Mouse (Mus musculus) layer of hippocampus, postnatal 10 days (tissue): Measurements from ENCODE around the gene Kank4. TPM values are rescaled to one million over a fixed set of nuclear protein-coding genes. Genes with fewer than 3 reads are reported as not detected.
A peak's percentile ranks its signal among the peaks of the same experiment; 100 is the strongest.
"Not testable (repeated sequence)": the region's sequence is repeated elsewhere in the genome, so short reads cannot be mapped to it uniquely, and the experiment has no call there.

Experiments
- DNase-seq, 2 experiments: peaks; one replicate each; pipeline ENCODE4 v3.0.0; 2021; ENCODE audit warnings: low spot score in 2 of 2
- total RNA-seq, 2 experiments: library from RNA; stranded (reverse); gene quantifications; 2 replicates each; pipeline ENCODE4 v1.2.3; 2021

The Kank4 gene
- total RNA-seq, 2 experiments from 2014 or later = 2.8 to 3.0 TPM

DNA sequence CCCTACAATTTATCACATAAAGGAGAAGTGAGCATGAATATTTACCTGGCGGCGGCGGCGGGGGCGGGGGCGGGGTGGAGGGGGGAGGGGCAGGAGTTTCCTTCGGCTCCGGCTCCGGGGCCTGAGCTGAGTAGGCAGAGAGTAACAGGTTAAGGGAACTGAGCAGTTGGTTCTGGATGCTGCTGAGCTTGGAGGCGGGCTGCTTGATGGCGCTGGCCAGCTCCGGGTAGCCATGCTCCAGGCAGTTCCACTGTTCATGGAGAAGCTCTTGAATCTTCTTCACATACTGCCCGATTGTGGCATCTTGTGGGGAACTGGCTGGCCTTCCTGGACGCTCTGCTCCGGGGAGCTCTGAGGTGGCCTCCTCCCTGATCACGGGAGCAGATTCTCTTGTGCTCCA, 39.1 kb downstream of the Kank4 start:
- DNase-seq = no peak

DNA sequence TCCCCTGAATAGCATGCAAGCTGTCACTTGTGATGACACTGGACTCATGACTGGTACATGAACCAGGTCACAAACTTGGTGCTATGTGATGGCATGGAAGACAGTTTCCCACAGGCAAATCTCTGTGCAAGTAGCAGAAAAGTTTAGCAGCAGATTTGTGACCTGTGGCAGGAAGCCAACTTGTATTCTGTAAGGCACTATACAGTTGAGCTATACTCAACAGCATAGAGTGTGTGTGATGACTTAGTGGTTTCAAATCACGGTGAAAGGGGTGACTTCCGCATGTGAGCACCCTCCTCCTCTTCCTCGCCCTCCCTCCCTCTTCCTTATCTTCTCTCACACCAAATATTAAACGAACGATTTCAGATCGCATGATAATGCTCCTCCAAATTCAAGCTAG, 39.9 kb downstream of the Kank4 start:
- no peak for DNase-seq

DNA sequence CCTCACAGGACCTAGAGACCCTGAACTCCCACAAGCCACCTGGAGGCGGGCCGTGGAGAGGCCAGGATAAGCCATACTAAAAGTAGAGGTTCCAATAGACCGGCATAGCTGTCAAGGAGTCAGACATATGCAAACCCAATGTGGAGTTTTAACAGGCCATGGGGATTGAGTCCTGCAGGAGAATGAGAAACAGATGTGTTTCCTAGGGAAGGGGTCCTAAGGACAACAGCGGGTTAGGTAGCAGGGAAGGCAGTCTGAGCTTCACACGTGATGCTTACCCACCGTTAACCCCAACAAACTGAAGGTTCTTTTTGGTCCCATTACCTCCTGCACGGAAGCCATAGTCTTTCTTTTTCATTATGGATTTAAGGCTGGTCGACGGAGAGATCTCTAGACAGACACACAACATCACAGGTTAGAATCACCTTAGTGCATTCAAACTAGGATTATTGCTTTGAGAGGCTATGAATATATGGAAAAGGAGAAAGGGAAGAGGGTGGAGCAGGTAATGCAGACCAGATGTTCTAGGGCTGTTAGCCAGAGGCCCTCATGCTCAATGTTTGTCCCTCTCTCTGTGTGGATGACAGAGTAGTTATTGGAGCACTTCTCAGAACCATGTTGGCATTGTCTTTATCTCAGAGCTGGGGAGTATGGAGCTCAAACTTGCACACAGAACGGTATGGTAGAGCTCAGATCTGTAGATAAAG, 40.5 kb downstream of the Kank4 start:
- DNase-seq = no peak

DNA sequence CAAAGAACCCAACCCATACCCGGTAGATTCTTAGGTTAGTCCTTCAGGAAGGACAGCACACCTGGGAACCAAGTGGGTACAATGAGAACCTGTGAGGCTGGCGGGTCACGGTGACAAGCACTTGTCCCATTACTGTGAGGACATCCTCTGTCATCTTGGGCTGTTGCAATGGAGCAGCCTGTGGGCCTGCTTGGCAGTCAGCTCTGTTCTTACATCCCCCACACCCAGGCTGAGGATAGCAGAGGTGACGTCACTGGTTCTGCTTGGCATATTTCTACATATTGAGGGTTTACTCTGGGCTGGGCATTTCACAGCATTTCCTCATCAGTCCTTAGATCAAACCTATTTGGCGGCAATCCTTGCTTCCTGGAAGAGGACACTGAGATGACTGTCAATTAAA, 43.6 kb downstream of the Kank4 start:
- no peak for DNase-seq

DNA sequence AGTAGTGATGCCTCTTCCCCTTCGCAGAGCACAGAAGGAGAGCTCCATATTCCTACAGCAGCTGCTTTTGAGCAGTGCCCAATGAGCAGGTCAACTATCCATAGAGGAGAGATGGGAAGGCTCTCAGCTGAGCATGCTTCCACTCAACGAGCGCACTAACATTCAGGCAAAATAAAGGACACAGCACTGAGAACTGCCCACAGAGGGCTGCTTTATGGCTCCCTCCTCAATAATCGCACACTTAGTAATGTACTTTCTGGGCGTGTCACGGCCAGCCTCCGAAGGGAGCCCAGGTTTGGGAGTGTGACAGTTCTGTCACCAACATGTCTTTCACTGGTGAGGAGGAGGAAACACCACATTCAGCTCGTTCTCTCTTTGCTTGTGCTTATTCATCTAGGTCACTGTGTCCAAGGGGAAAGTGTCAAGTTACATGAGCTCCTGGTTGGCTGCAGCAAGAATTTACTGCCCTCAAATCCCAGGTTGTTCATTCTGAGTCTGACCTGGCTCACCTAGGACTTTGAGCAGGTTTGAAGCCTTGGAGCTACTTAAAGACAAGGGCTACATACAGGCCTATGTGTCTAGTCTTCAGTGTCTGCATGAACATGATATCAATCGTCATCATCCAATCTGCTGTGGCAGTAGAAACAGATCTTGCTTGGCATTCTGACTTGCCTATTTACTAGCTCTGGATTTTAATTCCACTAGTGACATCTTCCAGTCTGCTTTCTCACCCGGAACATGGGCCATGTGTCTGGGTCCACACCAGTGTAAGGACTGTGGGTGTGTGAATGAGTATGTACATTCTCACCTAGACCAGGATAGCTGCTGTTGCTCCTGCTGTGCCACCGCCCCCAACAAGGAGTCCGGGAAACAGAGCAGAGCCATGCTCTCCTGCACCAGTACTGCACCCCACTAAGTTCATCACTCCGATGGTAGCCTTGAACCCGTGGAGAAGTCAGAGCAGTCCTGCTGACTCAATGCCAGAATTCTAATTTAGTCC, 49.9 kb downstream of the Kank4 start:
- DNase-seq = no peak

DNA sequence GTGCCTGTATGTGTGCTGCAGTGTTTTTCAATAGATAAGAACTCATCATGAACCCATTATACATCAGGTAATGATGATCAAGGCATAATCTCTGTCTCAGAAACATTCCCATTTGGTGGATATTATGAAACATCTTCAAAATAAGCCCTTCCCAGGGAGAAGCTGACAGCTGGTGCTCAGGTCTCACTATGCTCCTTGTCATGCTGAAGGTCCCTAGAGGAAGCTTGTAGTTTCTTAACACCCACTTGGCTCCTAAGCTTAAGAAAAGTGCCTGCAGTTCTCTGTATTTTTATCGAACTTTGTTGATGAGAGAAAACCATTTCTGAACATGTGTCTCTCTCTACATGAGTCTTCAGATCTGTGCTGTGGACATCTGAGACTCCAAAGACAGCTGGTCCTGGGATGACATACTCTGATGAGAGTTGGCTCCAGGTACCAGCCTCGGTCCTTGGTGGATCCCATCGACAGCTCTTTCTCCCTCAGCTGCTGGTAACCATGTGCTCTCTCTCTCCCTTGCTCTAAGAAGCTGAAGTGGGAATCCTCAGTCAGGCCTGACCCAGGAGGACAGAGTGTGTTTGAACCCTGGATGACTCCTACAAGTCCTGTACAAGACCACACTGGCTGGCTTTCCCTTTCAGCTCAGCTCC, 58.3 kb downstream of the Kank4 start:
- no peak for DNase-seq

DNA sequence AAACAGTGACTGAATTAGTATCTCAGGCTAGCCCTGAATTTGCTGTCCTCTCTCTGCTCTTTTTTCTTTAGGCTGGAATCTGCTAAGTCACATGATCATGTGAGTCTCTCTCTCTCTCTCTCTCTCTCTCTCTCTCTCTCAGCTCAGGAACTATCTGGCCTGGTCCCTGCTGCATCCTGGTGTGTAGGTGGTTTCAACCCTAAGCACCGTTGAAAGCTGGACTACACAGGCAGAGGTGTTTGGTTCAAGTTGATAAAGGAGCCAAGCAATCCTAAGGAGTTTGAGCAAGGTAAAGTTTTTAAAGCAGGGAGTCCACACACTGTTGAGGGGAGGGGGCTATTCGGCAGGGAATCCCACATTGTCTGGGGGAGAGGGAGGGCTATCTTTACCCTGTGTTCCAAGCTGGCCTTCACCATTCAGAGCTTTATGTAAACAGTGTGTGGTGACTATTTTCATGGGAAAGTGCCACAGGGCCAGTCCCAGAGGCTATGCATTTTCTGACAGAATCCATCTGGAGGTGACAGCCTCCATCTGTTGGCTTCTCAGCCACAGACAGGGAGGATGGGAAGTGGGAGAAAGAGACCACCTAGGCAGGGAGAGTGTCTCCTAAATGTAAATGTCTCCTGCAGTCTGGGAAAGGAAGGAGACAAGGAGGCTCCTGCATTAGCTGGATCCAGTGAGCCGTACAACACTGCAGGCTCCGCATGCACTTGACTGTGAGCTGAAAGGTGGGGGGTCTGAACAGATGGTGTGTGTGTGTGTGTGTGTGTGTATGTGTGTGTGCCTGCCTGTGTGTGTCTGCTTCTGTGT, 59.1 kb downstream of the Kank4 start:
- DNase-seq = peak; percentile 20 to 25

DNA sequence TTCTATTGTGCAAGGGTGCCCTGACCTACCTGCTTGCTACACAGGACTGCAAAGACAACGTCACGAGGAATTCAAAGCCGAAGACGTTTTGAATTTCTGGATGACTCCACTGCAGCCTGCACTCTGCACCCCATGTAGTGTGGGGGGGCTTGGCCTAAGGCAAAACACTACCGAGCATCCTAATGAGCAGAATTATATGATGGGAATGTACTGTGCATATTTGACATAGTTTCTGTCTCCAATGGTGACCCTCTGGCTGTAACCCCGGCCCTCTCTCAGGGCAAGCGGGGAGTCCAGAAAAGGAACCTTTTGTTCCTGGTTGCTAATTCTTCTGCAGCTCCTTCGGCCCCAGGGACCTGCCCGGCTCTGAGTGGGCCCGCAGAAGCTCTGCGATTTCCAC, 61.2 kb downstream of the Kank4 start:
- DNase-seq = no peak

DNA sequence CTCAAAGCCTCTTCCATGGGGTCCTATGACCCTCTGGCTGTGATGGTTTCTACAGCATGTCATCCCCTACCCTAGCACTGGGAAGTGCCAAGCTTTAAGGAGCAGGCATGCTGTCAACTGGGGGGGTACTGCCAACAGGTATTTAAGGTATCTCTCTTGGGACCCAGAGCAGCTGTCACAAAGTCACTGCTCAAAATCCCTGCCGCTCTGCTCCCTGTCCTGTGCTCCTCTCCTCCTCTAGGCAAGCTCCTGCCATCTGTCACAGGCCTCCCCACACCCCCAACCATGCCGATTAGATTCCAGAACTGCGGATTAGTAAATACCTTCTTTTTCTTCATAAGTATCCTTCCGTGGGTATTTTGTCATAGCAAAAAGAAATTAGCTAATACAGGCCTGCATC, 62.9 kb downstream of the Kank4 start:
- no peak for DNase-seq

DNA sequence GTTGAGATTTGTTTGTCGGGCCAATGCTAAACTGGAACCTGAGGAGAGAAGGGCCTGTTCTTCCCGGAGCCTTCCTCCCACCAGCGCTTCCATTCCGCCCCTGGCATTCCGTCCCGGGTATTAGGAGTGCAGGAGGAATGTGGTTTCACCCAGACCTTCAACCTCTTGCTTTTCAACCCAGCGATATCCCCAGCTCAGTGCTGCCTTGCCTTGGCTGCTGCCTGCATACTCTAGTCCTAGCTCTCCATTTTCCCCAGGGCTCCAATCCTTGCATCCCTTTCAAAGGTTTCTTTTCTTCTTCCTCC, 73.5 kb downstream of the Kank4 start:
- DNase-seq = no peak

DNA sequence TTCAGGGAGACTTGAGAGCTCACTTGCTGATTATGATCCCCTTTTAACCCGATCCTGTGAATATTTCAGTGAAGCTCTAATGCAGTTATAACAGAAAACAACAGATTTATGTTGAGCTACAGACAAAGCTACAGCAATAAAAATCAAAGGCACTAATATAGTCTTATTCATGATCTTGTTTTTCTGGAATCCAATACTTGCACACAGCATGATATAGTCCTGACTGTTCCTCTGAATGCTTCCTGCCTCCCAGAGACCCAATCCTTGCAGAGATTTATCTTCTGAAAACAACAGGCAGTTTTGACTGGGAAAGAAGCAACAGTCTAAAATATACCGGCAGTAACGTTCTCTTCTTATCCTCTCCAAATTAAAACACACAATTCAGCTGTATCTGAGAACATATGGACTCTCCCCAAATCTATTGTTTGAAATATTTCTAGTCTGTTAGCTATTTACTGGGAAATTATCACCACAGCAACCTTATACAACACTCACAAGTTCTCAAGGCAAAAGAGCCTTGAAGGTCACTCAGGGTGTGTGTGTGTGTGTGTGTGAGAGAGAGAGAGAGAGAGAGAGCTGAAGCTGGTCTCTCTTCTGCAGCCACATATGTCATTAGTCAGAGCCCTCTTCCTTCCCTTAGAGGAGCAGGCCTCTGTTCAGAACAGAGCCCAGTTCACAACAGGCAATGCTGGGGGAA, 74.0 kb downstream of the Kank4 start:
- no peak for DNase-seq

DNA sequence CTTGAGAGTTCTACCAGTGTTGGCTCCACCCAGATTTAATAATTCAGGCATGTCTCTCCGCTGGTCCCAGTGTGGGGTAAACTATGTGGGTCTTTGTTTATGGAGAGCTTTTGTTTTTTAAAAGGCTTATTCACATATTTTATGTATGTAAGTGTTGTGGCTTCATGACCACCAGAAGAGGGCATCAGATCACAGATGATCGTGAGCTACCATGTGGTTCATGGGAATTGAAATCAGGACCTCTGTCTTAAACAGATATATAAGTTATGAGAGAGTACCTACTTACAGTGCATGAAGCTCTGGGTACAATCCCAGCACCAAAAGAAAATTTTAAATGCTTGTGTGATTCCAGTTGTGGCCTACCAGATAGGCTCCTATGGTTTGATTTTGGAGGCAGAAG, 77.6 kb downstream of the Kank4 start:
- no peak for DNase-seq

DNA sequence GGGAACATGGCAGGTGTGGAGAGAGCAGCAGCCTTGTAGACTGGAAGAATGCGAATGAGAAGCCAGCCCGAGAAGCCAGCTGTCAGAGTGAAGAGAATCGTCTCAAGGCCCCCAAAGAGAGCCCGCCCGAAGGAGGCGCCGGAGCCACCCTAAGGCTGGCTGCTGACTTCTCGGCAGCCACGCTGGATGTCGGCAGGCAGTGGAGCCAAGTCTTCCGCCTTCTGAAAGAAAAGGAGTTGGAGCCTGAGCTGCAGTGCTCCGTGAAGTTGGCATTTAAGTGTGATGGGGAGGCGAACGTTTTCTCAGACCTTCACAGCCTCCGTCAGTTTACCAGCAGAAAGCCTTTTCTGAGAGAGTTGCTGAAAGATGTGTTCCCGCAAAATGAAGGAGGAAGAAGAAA, 83.7 kb downstream of the Kank4 start:
- no peak for DNase-seq

DNA sequence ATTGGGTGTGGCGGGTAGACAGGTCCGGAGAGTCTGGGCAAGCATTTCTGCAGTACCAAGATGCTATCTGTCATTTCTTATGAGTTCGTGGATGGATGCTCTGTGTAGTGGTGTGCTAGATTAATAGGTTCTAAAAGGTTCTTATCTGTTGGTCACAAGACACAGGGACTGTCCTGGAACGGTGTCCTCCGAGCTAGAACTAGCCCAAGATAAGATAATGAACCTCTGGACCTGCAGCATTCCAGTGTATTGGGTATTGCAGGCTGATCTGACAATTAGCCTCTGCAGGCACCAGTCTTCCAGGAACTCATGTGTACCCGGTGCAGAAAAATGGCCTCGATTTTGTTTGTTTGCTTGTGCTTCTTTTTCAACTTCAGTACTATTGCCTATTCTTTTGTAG, 88.6 kb downstream of the Kank4 start:
- no peak for DNase-seq

DNA sequence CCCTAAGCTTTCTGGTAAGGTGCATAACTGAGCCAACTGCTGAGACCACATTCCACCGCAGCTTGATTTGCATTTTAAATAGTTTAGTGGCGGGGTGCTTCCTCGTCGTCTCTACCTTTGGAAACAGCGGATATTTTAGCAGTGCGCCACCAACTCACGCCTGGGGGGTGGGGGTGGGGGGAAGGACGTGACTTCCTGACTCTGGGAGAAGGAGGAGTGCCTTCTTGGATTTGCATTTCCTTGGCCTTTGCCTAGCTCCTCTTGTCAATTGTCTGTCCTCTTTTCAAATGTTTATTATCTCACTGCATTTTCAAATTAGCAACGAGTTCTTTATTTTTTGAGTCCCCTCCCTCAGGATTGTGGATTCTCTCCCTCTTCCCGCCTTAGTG, 89.4 kb downstream of the Kank4 start:
- no peak for DNase-seq

DNA sequence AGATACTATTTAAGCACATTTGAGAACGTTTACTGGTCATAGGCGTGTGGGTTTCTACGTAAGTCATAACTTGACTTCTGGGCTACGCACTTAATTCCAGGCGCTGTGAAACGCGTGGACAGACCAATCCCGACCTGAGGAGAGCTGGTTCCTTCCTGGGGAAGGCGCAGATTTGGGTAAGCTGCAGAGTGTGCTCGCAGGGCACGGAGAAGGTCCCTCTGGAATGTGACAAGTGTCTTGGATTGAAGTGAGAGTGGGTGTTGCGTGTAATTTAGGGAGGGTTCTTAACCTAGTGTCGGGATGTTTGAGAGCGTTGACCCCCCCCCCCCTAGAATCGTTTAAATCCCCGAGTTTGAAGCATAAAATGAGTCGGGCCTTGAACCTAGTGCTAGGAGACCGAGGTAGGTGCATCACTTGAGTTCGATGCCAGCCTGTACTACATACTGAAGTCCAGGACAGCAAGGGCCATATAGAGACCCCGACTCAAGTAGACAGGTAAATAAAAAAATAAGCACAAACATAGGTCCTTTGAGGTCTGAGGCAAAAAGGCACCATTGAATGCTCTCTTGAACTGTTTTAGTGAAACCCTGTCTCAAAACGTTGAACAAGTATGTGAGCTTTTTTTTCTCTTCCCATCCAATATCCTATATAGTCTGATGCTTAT, 89.9 kb downstream of the Kank4 start:
- DNase-seq = no peak

DNA sequence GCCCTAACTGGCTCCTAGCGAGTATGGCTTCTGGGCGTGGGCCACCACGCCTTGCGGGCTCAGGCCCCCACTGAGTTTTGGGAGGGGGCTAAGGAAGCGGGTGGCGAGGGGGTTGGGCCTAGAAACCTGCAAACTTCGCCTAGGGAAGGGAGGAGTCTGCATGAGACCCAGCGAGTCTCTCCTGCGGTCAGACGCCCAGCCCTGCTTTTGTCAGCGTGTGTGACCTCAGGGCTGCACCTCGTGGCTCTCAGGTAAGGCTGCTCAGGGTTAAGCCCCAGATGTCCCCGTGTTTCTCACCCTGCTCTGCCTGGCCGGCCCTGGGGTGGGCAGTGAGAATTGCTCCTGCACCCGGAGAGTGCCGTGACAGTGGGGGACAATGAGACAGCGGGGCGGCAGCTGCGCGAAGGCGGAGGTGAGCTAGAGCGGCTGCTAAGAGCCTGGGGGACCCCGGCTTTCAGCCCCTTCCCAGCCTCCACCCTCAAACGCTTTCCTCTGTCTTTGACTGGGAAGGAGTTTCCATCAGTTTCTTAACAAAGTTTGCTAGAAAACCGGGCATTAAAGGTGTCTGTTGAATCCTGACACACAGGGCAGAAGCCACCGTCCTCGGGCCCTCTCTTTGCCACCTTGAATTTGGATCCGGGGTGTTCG, 90.6 kb downstream of the Kank4 start, which contains the start of gene L1td1:
Gene L1td1 (plus strand): TSS at position 145 of the 648 bp plus-strand sequence.
- no peak for DNase-seq

DNA sequence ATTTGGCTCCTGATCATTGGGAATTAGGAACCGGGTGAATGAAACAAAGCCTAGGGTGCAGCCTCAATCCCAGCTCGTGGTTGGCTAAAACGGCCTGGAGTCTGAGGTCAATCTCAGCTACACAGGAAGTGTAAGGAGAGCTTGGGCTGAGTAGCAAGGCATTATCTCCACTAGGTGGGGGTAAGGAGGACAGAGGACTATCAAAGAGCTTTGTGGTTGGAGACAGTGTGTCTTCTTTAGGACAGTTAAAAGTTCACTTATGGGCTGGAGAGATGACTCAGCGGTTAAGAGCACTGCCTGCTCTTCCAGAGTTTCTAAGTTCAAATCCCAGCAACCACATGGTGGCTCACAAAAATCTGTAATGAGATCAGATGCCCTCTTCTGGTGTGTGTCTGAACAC, 91.9 kb downstream of the Kank4 start:
- DNase-seq = no peak

DNA sequence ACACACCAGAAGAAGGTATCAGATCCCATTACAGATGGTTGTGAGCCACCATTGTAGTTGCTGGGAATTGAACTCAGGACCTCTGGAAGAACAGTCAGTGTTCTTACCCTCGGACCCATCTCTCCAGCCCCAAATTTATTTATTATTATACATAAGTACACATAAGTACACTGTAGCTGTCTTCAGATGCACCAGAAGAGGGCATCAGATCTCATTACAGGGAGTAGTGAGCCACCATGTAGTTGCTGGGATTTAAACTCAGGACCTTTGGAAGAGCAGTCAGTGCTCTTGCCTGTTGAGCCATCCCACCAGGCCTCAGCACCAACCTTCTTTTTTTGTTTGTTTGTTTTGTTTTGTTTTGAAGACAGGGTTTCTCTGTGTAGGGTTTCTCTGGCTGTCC, 92.7 kb downstream of the Kank4 start:
- DNase-seq = not testable (repeated sequence)

DNA sequence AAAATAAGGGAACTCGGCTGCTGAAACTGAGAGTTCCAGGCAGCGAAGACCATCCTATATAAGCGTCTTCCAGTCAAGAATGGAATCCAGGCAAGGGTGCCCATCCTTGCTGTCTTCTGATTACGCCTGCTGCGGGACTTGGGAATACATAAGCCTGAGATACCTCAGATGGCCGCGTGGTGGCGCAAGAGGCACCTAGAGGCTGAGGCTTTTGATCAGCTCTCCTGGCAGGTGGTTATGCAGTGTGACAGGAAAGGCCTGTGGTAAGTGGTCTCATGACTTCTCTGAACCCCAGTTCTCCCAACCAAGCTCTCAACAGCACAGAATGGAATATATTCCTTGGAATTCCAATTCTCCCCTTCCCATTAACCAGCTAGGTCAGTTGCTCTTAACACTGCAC, 94.9 kb downstream of the Kank4 start:
- DNase-seq = peak; percentile 66 to 72
